Mouse (Mus musculus) MEL (cell line): Measurements from ENCODE around the gene Osgin1. TPM values are rescaled to one million over a fixed set of nuclear protein-coding genes. Genes with fewer than 3 reads are reported as not detected.

Experiments
- DNase-seq: peaks from one replicate; pipeline ENCODE4 v3.0.0; 2011; ENCODE audit warnings: low read depth, low spot score
- H3K27ac ChIP-seq: 2 replicates; pipeline ENCODE4 v1.5.1; 2012; ENCODE audit warnings: low read depth, mild to moderate bottlenecking, control low read depth, low read length, moderate library complexity; ENCODE audit not compliant: control insufficient read depth
- H3K27me3 ChIP-seq, 2 experiments: fragments of 150-350 bp in 1 of 2; sonication (generic) in 1 of 2; 2 replicates each; pipeline ENCODE4 v1.6.1; 2012; ENCODE audit warnings: low read length in 2 of 2, mild to moderate bottlenecking in 2 of 2, improper control_type of control experiment in 1 of 2, moderate library complexity in 1 of 2; ENCODE audit not compliant: insufficient read depth in 2 of 2, control insufficient read depth in 1 of 2
- H3K36me3 ChIP-seq, 2 experiments: 2 replicates each; pipeline ENCODE4 v1.6.1; 2012 to 2014; ENCODE audit warnings: low read length in 2 of 2, improper control_type of control experiment in 1 of 2, inconsistent platforms in 1 of 2, mild to moderate bottlenecking in 1 of 2; ENCODE audit not compliant: insufficient read depth in 2 of 2, control insufficient read depth in 1 of 2
- H3K4me1 ChIP-seq, 2 experiments: fragments of 150-350 bp in 1 of 2; sonication (generic) in 1 of 2; 2 replicates each; pipeline ENCODE4 v1.6.1; 2012; ENCODE audit warnings: low read length in 2 of 2, improper control_type of control experiment in 1 of 2, mild to moderate bottlenecking in 1 of 2; ENCODE audit not compliant: insufficient read depth in 2 of 2, control insufficient read depth in 1 of 2
- H3K4me3 ChIP-seq, 2 experiments: fragments of 150-350 bp in 1 of 2; sonication (generic) in 1 of 2; 2 replicates each; pipeline ENCODE4 v1.5.1; 2012; ENCODE audit warnings: low read depth in 2 of 2, low read length in 2 of 2, mild to moderate bottlenecking in 2 of 2, moderate library complexity in 2 of 2, control low read depth in 1 of 2, improper control_type of control experiment in 1 of 2; ENCODE audit not compliant: control insufficient read depth in 1 of 2, insufficient read depth in 1 of 2
- H3K79me2 ChIP-seq: 2 replicates; pipeline ENCODE4 v1.6.1; 2012; ENCODE audit warnings: mild to moderate bottlenecking, low read length, moderate library complexity; ENCODE audit not compliant: control insufficient read depth, poor library complexity, insufficient read depth
- H3K9ac ChIP-seq: 2 replicates; pipeline ENCODE4 v1.6.1; 2012; ENCODE audit warnings: low read depth, mild to moderate bottlenecking, control low read depth, low read length, moderate library complexity; ENCODE audit not compliant: control insufficient read depth, poor library complexity, severe bottlenecking
- H3K9me3 ChIP-seq: fragments of 150-350 bp; sonication (generic); replicated peaks from 2 replicates; pipeline ENCODE4 v1.6.1; 2012; ENCODE audit warnings: mild to moderate bottlenecking, low read length, improper control_type of control experiment, moderate library complexity; ENCODE audit not compliant: insufficient read depth
- BHLHE40 ChIP-seq: IDR thresholded peaks from 2 replicates; pipeline ENCODE4 v1.6.1; 2012; ENCODE audit warnings: low read depth, mild to moderate bottlenecking, inconsistent platforms, low read length, improper control_type of control experiment, borderline replicate concordance
- CHD1 ChIP-seq: IDR thresholded peaks from 2 replicates; pipeline ENCODE4 v1.6.1; 2012; ENCODE audit warnings: low read depth, mild to moderate bottlenecking, inconsistent platforms, low read length, improper control_type of control experiment
- CHD2 ChIP-seq: IDR thresholded peaks from 2 replicates; pipeline ENCODE4 v1.6.1; 2011; ENCODE audit warnings: low read length, improper control_type of control experiment
- CTCF ChIP-seq, 3 experiments: IDR thresholded peaks in 2 of 3; conservative IDR thresholded peaks in 1 of 3; 2 replicates each; pipeline ENCODE4 v1.5.1; 2011 to 2012; ENCODE audit warnings: low read length in 3 of 3, low read depth in 2 of 3, mild to moderate bottlenecking in 2 of 3, improper control_type of control experiment in 1 of 3, inconsistent platforms in 1 of 3, mixed read lengths in 1 of 3, moderate library complexity in 1 of 3; ENCODE audit not compliant: control insufficient read depth in 1 of 3, insufficient read depth in 1 of 3, poor library complexity in 1 of 3, severe bottlenecking in 1 of 3
- E2F4 ChIP-seq: IDR thresholded peaks from 2 replicates; pipeline ENCODE4 v1.6.1; 2011; ENCODE audit warnings: low read depth, low read length, improper control_type of control experiment, borderline replicate concordance
- ELF1 ChIP-seq: IDR thresholded peaks from 2 replicates; pipeline ENCODE4 v1.6.1; 2014; ENCODE audit warnings: low read depth, mild to moderate bottlenecking, inconsistent platforms, low read length, improper control_type of control experiment, moderate library complexity
- ETS1 ChIP-seq: IDR thresholded peaks from 2 replicates; pipeline ENCODE4 v1.6.1; 2012; ENCODE audit warnings: low read depth, mild to moderate bottlenecking, inconsistent platforms, low read length, improper control_type of control experiment, moderate library complexity
- GABPA ChIP-seq: IDR thresholded peaks from 2 replicates; pipeline ENCODE4 v1.6.1; 2012; ENCODE audit warnings: low read depth, mild to moderate bottlenecking, inconsistent platforms, low read length, improper control_type of control experiment, moderate library complexity
- GATA1 ChIP-seq: IDR thresholded peaks from 2 replicates; pipeline ENCODE4 v1.6.1; 2011; ENCODE audit warnings: low read depth, low read length, improper control_type of control experiment
- JUND ChIP-seq: IDR thresholded peaks from 2 replicates; pipeline ENCODE4 v1.6.1; 2011; ENCODE audit warnings: low read depth, mild to moderate bottlenecking, improper control_type of control experiment, low read length
- KAT2A ChIP-seq: conservative IDR thresholded peaks from 2 replicates; pipeline ENCODE4 v1.6.1; 2012; ENCODE audit warnings: low read depth, low read length, improper control_type of control experiment, inconsistent platforms
- MAX ChIP-seq: IDR thresholded peaks from 2 replicates; pipeline ENCODE4 v1.6.1; 2011; ENCODE audit warnings: low read length, improper control_type of control experiment
- MEF2A ChIP-seq: IDR thresholded peaks from 2 replicates; pipeline ENCODE4 v1.6.1; 2014; ENCODE audit warnings: low read depth, mild to moderate bottlenecking, inconsistent platforms, low read length, improper control_type of control experiment; ENCODE audit not compliant: poor library complexity, insufficient replicate concordance, severe bottlenecking; ENCODE audit errors: extremely low read depth
- MYC ChIP-seq: IDR thresholded peaks from 2 replicates; pipeline ENCODE4 v1.6.1; 2011; ENCODE audit warnings: low read depth, mild to moderate bottlenecking, low read length, improper control_type of control experiment, moderate library complexity
- NRF1 ChIP-seq: IDR thresholded peaks from 2 replicates; pipeline ENCODE4 v1.6.1; 2014; ENCODE audit warnings: low read depth, mild to moderate bottlenecking, inconsistent platforms, low read length, improper control_type of control experiment, moderate library complexity; ENCODE audit not compliant: poor library complexity, insufficient read depth, severe bottlenecking
- POLR2A ChIP-seq, 2 experiments: IDR thresholded peaks; 2 replicates each; pipeline ENCODE4 v1.6.1; 2011 to 2012; ENCODE audit warnings: low read length in 2 of 2, mild to moderate bottlenecking in 2 of 2, control low read depth in 1 of 2, improper control_type of control experiment in 1 of 2, low read depth in 1 of 2, moderate library complexity in 1 of 2; ENCODE audit not compliant: control insufficient read depth in 1 of 2, insufficient read depth in 1 of 2, poor library complexity in 1 of 2
- POLR2AphosphoS2 ChIP-seq: IDR thresholded peaks from 2 replicates; pipeline ENCODE4 v1.6.1; 2011; ENCODE audit warnings: low read length, improper control_type of control experiment
- POLR2AphosphoS5 ChIP-seq: IDR thresholded peaks from 2 replicates; pipeline ENCODE4 v1.6.1; 2012; ENCODE audit warnings: low read depth, borderline replicate concordance, mild to moderate bottlenecking, inconsistent platforms, low read length, moderate library complexity, mixed read lengths
- RAD21 ChIP-seq: IDR thresholded peaks from 2 replicates; pipeline ENCODE4 v1.6.1; 2011; ENCODE audit warnings: mild to moderate bottlenecking, low read depth, low read length, improper control_type of control experiment
- RCOR1 ChIP-seq: IDR thresholded peaks from 2 replicates; pipeline ENCODE4 v1.6.1; 2012; ENCODE audit warnings: low read depth, mild to moderate bottlenecking, inconsistent platforms, low read length, improper control_type of control experiment
- TAL1 ChIP-seq: IDR thresholded peaks from 2 replicates; pipeline ENCODE4 v1.6.1; 2012; ENCODE audit warnings: mild to moderate bottlenecking, inconsistent platforms, low read length, moderate library complexity, mixed read lengths
- TCF12 ChIP-seq: IDR thresholded peaks from 2 replicates; pipeline ENCODE4 v1.6.1; 2014; ENCODE audit warnings: low read depth, mild to moderate bottlenecking, inconsistent platforms, low read length, improper control_type of control experiment, moderate library complexity
- UBTF ChIP-seq: IDR thresholded peaks from 2 replicates; pipeline ENCODE4 v1.6.1; 2012; ENCODE audit warnings: low read depth, mild to moderate bottlenecking, inconsistent platforms, low read length, improper control_type of control experiment, moderate library complexity, borderline replicate concordance; ENCODE audit not compliant: insufficient read depth
- ZKSCAN1 ChIP-seq: IDR thresholded peaks from 2 replicates; pipeline ENCODE4 v1.6.1; 2012; ENCODE audit warnings: low read depth, mild to moderate bottlenecking, inconsistent platforms, low read length, improper control_type of control experiment, moderate library complexity
- ZMIZ1 ChIP-seq: IDR thresholded peaks from 2 replicates; pipeline ENCODE4 v1.6.1; 2012; ENCODE audit warnings: low read depth, mild to moderate bottlenecking, inconsistent platforms, low read length, improper control_type of control experiment, moderate library complexity
- ZNF384 ChIP-seq: IDR thresholded peaks from 2 replicates; pipeline ENCODE4 v1.6.1; 2012; ENCODE audit warnings: low read depth, mild to moderate bottlenecking, inconsistent platforms, low read length, improper control_type of control experiment
- polyA plus RNA-seq, 2 experiments: library from polyadenylated mRNA; stranded (reverse) in 1 of 2; unstranded in 1 of 2; fragments of >175 nt in 1 of 2; fragments of >200 nt in 1 of 2; gene quantifications; 2 replicates each; pipeline versions ENCODE4 v1.2.1 to v1.2.4; 2012; ENCODE audit warnings: low replicate concordance in 2 of 2, low read depth in 1 of 2; ENCODE audit not compliant: insufficient read length in 2 of 2, insufficient read depth in 1 of 2, missing spikeins in 1 of 2
- total RNA-seq: library from RNA; depleted of rRNA; stranded (reverse); fragments of 300-350 nt; gene quantifications from 2 replicates; pipeline ENCODE4 v1.2.3, GENCODE M21; 2012

The Osgin1 gene
- total and polyA plus RNA-seq, 3 experiments = 0.08 to 0.84 TPM; not detected in 1

- TF ChIP-seq MEF2A = no peak
- TF ChIP-seq GATA1 = no peak
- TF ChIP-seq CHD1 = no peak
Observed at GRCm38 (mm10) chr8:119463709-119464108, 29.8 kb downstream of the Osgin1 start (continued).

GRCm38 (mm10) chr8:119466105-119466504, 32.2 kb downstream of the Osgin1 start:
- Histone ChIP-seq H3K9ac (no peak overlapping the region), H3K79me2 (no peaks in the 10 kb centered on the region), H3K27ac (no peak overlapping the region), H3K27me3 (no peaks in the 10 kb centered on the region; a peak in 1 of 4 replicates), H3K4me3 (no peak overlapping the region), H3K4me1 (0 out of 4 replicates have a peak, but pooled peaks cover 0 to 4% of the 10 kb centered on the region in 2 experiments), H3K36me3 (no peaks in the 10 kb centered on the region), H3K9me3 (no peaks in the 10 kb centered on the region)
- DNase-seq = no peak
- no peak for TF ChIP-seq NRF1
- no peak for TF ChIP-seq CHD2
- TF ChIP-seq CTCF (IDR thresholded peaks at IDR 0.05 in 2 of 3, conservative IDR thresholded peaks at IDR 0.05 in 1 of 3; ENCODE audit: control insufficient read depth in 1 of 3, insufficient read depth in 1 of 3, low read depth in 2 of 3, low read length in 3 of 3, poor library complexity in 1 of 3, severe bottlenecking in 1 of 3) = no peak
- no peak for TF ChIP-seq KAT2A
- no peak for TF ChIP-seq BHLHE40
- no peak for TF ChIP-seq MYC
- TF ChIP-seq ZNF384 = no peak
- no peak for TF ChIP-seq POLR2AphosphoS2
- TF ChIP-seq MAX = no peak
- TF ChIP-seq ZKSCAN1 = no peak
- no peak for TF ChIP-seq ETS1
- no peak for TF ChIP-seq E2F4
- no peak for TF ChIP-seq TAL1
- no peak for TF ChIP-seq POLR2A (IDR thresholded peaks at IDR 0.05; ENCODE audit: control insufficient read depth in 1 of 2, insufficient read depth in 1 of 2, low read depth in 1 of 2, low read length in 2 of 2, poor library complexity in 1 of 2)
- TF ChIP-seq MEF2A = no peak
- no peak for TF ChIP-seq GABPA
- TF ChIP-seq, all 39 proteins: peak for 0

DNA sequence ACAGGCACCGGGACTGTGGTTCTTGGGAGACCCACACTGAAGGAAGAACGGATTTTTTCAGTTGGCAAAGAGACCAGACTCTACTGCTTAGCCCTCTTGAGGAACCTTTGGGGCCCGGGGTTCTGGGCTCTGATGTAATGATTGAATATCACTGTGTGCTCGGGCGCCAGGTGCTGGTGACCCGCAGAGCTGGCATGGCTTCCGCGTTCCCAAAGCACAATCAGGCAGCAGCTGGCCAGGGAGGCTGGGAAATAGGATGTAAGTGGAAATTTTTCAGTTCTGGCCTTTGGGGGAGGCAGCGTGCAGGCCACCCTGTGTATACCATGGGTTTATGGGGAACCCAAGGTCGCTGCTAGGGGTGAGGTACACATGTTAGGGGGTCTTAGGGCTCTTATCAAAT, 32.9 kb downstream of the Osgin1 start:
- Histone ChIP-seq H3K27me3 (no peaks in the 10 kb centered on the region; a peak in 1 of 4 replicates), H3K27ac (no peak overlapping the region), H3K36me3 (no peaks in the 10 kb centered on the region), H3K9me3 (no peaks in the 10 kb centered on the region), H3K4me1 (0 out of 4 replicates have a peak, but pooled peaks cover 0 to 4% of the 10 kb centered on the region in 2 experiments), H3K79me2 (no peaks in the 10 kb centered on the region), H3K9ac (no peak overlapping the region), H3K4me3 (no peak overlapping the region)
- TF ChIP-seq JUND (no peak), MEF2A (no peak), MYC (no peak), GATA1 (no peak), RAD21 (no peak), ZMIZ1 (no peak), CHD1 (no peak), TCF12 (no peak), POLR2A (IDR thresholded peaks at IDR 0.05; ENCODE audit: control insufficient read depth in 1 of 2, insufficient read depth in 1 of 2, low read depth in 1 of 2, low read length in 2 of 2, poor library complexity in 1 of 2) (no peak), E2F4 (no peak), ELF1 (no peak), RCOR1 (no peak), UBTF (no peak), POLR2AphosphoS2 (no peak), POLR2AphosphoS5 (no peak), CTCF (IDR thresholded peaks at IDR 0.05 in 2 of 3, conservative IDR thresholded peaks at IDR 0.05 in 1 of 3; ENCODE audit: control insufficient read depth in 1 of 3, insufficient read depth in 1 of 3, low read depth in 2 of 3, low read length in 3 of 3, poor library complexity in 1 of 3, severe bottlenecking in 1 of 3) (no peak)
- DNase-seq = no peak
